Mouse (Mus musculus) WW6 (cell line): Measurements from ENCODE around the gene Pfdn5.

Experiments
- DNase-seq: peaks from one replicate; pipeline ENCODE4 v3.0.0-alpha.2; 2013; ENCODE audit warnings: low read depth, low spot score

Gene Pfdn5

DNA sequence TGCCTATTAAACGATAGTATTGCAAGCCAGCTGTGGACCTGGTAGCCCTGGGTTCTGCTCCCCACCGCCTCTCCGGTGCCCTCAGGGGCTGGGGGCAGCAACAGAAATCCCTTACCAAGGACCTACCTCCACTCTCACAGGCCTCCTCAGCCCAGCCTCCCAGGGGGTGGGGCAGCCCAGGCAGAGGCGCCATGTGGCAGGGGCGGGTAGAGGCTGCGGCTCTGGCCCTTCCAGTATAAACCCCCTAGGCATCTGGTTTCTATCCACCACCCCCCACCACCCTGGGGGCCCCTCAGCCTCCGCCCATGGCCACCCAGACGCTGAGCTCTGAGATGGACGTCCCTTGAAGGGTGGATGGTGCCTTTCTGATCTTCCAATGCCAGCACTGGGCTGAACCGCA lies 44.8 kb downstream of the Pfdn5 start:
- no peak for DNase-seq

DNA sequence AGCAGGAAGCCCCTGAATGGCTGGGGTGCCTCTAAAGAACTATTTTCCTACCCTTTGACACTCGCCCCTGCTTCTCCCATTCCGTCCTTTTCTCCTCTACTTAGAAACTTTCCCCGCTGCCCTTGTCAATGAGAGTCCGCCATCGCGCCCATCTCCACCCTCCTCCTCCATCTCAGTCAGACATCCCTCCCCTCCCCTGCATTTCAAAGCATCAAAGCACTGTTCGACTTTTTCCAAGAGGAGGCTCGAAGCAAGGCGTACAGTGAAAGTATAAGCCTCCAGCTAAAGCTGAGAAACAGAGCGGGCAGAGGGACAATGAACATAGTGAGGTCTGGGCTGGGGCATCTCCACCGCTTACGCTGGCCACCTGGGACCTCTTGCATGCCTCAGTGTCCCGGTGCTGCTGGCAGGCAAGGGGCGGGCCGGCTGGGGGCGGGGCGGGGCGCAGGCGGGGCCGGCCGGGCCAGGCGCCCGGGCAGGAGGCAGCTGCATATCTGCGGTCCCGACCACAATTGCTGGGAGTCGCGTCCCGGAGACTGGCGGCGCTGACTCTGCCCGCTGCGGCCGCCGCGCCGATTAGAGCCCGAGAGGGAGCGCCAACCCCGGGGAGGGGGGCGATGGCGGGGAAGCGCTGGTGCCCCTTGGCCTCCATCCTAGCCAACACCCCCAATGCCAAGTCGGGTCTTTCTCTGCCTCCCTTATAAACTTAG lies 50.7 kb downstream of the Pfdn5 start:
- DNase-seq: no peak

DNA sequence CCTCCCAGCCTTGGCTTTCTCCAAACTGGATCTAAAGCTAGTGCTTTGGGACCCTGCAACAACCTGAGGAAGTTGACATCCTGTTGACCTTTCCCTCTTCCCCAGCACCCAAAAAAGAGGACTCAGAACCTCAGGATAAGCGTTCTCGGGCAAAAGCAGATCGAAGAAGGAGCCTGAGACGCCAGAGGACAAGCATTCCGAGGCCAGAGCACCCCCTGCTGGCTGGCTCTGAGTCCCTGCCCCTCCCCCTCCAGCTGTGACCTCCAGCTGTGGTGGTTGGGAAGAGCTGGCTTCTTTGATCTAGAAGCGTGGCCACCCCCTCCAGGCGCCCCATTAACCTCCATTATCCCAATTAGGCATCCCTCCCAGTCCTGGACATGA lies 51.2 kb downstream of the Pfdn5 start:
- DNase-seq: no peak

DNA sequence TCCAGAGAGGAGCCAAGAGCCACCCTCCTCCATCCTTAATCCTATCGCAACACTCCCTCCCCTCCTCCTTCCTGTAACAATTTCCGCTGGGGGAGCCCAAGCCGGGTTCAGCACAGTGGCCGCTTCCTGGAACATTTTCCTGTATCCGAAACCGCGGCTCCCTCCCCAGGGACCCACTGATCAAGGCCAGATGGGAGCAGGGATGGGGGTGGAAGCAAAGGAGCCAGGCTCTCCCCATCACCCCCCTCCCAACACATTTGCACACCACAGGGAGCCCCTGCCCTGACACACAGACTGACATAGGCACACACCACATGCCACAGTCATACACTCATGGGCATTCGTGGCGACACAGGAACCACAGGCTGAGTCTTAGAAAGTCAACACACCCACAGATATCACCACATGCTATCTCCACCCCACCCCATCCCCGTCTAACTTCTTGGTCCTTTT lies 51.9 kb downstream of the Pfdn5 start:
- DNase-seq: no peak
